Mouse (Mus musculus) E14TG2a.4 (cell line): ENCODE results near the gene Peg12.

Experiments
- CTCF ChIP-seq: conservative IDR thresholded peaks from 2 replicates; pipeline ENCODE4 v1.5.1; 2014; ENCODE audit warnings: low read length
- NANOG ChIP-seq: IDR thresholded peaks from 2 replicates; pipeline ENCODE4 v1.6.1; 2014; ENCODE audit warnings: borderline replicate concordance, low read length, mixed read lengths

GRCm38 (mm10) chr7:62415222-62415621 lies 49.1 kb downstream of the Peg12 start:
- TF ChIP-seq CTCF (no peak), NANOG (no peak)
